ENCODE assay signal across 8 mouse cellular contexts in genomic region chr17:36957999-36958743, GRCm38 (mm10). TPM values are rescaled to one million over a fixed set of nuclear protein-coding genes. Genes with fewer than 3 reads are reported as not detected.
DNase-seq lines count a peak whose midpoint lies in the region; ATAC-seq lines count a peak whose summit lies in the region.

Gene Znrd1 (minus strand): TSS chr17:36958559.
Gene Znrd1as (plus strand): TSS chr17:36958592.

- no peaks in the 10 kb centered on the region for H3K9me3 ChIP-seq in hindbrain, embryonic 14.5 days (ENCODE audit: control insufficient read depth, low read length)

- H3K4me2 ChIP-seq in hindbrain, embryonic 14.5 days (replicated peaks), result peak within 1 kb of the TSS; percentile 85

- H3K27ac ChIP-seq in hindbrain, embryonic 14.5 days, result peak within 1 kb of the TSS; percentile 83

- DNase-seq in R1 (ENCODE audit: low read depth, low spot score), result peak; percentile 99
- DNase-seq in cerebellum, postnatal 25 days, result peak; percentile 92 to 95
- peak; percentile 88 to 92 for DNase-seq in frontal cortex, postnatal 25 days (ENCODE audit: low spot score in 2 of 2)
- DNase-seq in hindbrain, embryonic 14.5 days (ENCODE audit: low spot score), result peak; percentile 99
- peak; percentile 93 to 95 for DNase-seq in layer of hippocampus, postnatal 36 days
- DNase-seq in lung, postnatal 36 days, result peak; percentile 97
- DNase-seq in retina, postnatal 1 day, result peak; percentile 99
- DNase-seq in urinary bladder, adult 18-20 months (ENCODE audit: low spot score in 2 of 2), result peak; percentile 83 to 90

- WGBS in hindbrain, embryonic 14.5 days, result under 1% methylated on average over 46 of the region's 46 CpGs

- H3K27me3 ChIP-seq in hindbrain, embryonic 14.5 days (ENCODE audit: control insufficient read depth, insufficient read depth, low read length), result no peaks in the 10 kb centered on the region

- peak within 1 kb of the TSS; percentile 68 for H3K9ac ChIP-seq in hindbrain, embryonic 14.5 days

- peaks cover 27% of the 10 kb centered on the region for H3K36me3 ChIP-seq in hindbrain, embryonic 14.5 days (replicated peaks; ENCODE audit: control insufficient read depth, insufficient read depth)

- peaks cover 11% of the 10 kb centered on the region for H3K4me1 ChIP-seq in hindbrain, embryonic 14.5 days (replicated peaks; ENCODE audit: control insufficient read depth, insufficient read depth, low read length)

- ATAC-seq in hindbrain, embryonic 14.5 days (ENCODE audit: low FRiP score), result peak; percentile 98

- H3K4me3 ChIP-seq in hindbrain, embryonic 14.5 days (replicated peaks; ENCODE audit: low read length), result peak within 1 kb of the TSS; percentile 65

RNA-seq across cellular contexts. Expression of gene Znrd1, which starts in this region (rescaled TPM):
- 50.4 and 55.7 TPM in 2 replicates for polyA plus RNA-seq in hindbrain, embryonic 14.5 days (2014; fragmentation: Nextera tagmentation; extraction: Ambion mirVana)
- total RNA-seq in layer of hippocampus, postnatal 36 days (2021), result 10 to 100 TPM; 37.6 to 41.3 TPM

RNA-seq across cellular contexts. Expression of gene Znrd1as, which starts in this region (rescaled TPM):
- polyA plus RNA-seq in hindbrain, embryonic 14.5 days (2014; fragmentation: Nextera tagmentation; extraction: Ambion mirVana), result 3.4 and 5.1 TPM in 2 replicates
- 1 to 10 TPM; 6.1 to 8.8 TPM for total RNA-seq in layer of hippocampus, postnatal 36 days (2021)

Comparison
In these comparisons a context has a peak if more than half of its experiments do, and no peak if none do; other contexts are left out.
1. Peak in every context shown above with its lines: DNase-seq, ATAC-seq, H3K4me3 ChIP-seq and H3K27ac ChIP-seq.